Mouse (Mus musculus): Measurements from ENCODE around the gene Prkcb.
"Not testable (repeated sequence)": the region's sequence is repeated elsewhere in the genome, so short reads cannot be mapped to it uniquely, and the experiment has no call there.

Prkcb gene

DNA sequence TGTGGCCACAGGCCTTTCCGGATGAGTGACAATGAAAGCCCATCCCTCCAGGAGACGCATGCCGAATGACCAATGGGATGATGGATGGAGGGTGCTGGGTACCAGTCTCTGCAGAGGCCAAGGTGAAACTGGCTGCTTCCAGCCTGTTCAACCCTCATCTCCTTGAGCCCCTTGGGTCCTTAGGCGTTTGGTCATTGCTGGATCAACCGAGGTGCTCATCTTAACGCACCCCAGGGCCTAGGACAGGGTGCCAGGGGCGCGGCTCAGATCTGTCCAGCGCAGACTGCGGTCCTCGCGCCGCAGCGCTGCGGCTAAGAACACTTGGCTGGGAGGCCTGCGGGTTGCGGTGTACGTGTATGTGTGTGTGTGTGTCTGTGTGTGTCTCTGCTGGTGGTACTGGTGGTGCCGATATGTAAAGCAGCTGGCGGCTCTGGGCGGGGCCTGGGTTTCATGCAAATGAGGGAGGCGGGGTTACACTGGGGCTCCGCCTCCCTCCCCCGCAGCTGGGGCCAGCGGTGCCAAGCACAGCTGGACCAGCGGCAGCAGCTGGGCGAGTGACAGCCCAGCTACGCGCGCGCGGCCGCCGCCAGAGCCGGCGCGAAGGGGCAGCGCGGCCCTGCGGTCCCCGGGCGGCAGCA lies at the start of gene Prkcb:
TSS of gene Prkcb (plus strand) at position 147 of the 638 bp plus-strand sequence.
- DNase-seq, result peak; percentile 74

DNA sequence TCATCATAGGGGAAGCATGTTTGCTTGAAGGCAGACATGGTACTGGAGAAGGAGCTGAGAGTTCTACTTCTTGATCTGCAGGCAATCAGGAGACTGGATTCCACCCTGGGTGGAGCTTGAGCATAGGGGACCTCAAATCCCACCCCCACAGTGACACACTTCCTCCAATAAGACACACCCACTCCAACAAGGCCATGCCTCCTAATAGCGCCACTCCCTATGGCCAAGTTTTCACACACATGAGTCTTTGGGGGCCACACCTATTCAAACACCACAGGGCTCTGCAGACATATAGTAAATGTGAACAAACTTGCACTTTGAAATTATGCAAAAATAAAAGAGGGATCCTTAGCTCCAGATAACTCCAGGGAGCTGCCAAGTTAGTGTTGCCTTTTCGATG lies 49.6 kb upstream of the Prkcb start:
- no peak for DNase-seq

DNA sequence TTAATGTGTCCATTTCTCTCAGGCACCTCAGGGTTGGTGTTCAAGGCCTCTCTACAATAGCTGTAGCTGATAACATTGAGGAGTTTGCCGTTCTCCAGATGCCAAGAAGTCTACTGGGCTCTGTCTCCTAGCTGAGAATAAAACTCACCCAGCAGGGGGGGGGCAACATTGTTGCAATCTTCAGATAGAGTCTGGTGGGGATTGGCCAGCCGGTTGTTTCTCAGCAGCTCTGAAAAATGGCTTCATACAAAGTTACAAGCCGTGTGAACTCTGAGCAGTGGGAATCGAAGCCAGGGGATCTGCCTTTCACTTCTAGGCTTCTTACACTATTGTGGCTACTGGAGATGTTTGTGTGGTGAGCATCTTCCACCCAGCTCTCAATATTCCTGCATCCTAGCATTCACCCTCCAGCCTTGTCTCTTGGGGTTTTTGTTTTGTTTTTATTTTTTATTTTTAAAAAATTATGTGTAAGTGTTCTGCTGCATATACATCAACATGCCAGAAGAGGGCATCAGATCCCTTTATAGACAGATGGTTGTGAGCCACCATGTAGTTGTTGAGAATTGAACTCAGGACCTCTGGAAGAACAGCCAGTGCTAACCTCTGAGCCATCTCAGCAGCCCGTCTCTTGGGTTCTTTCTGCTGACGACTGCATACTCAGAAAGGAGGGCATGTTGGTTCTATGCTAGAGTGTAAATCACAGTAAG lies 48.0 kb upstream of the Prkcb start:
- DNase-seq, result no peak

DNA sequence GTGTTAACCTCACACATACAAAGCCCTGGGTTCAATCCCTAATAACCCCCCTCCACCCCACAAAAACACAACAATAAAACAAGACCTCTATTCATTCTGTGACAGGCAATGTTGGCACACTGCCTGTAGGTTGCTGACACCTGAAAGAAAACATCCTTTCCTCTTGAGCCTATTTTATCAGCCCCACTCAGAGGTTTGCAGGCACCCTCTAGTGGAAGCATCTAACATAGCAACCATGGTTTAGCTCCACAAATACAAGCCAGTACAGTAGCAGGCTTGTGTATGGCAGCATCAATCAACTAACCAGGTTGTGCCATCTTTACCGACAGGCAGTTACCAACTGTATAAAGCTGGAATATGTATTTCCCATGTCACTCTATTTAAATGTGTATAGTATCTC lies 46.3 kb upstream of the Prkcb start:
- peak; percentile 47 for DNase-seq

DNA sequence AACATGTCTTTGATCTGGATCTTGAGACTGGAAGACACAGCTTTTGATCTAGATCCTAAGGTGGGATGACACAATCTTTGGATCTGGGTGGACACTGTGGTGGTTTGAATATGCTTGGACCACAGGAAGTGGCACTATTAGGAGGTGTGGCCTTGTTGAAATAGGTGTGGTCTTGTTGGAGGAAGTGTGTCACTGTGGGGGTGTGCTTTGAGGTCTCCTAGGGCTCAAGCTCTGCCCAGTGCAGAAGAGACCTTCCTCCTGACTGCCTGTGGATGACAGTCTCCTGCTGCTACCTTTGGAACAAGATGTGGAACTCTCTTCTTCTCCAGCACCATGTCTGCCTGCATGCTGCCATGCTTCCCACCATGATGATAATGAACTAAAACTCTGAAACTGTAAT lies 45.8 kb upstream of the Prkcb start:
- DNase-seq, result not testable (repeated sequence)

DNA sequence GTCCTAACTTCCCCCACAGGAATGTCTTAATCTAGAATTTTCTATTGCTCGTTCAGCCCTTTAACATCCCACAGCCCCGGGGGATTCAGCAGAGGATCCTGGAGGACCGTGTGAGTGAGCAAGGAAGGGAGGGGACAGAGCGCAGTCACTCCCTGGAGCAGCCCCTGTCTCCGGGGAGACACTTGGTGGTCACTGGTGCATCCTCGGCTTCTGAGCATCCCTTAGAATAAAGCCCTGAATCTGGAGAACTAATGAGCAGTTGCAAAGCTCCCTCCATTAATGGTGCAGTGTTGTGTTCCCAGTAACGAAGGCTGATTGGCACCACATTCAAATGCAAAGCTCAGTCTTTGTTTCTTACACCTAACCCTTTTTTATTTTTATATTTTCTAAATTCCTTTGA lies 44.4 kb upstream of the Prkcb start:
- no peak for DNase-seq

DNA sequence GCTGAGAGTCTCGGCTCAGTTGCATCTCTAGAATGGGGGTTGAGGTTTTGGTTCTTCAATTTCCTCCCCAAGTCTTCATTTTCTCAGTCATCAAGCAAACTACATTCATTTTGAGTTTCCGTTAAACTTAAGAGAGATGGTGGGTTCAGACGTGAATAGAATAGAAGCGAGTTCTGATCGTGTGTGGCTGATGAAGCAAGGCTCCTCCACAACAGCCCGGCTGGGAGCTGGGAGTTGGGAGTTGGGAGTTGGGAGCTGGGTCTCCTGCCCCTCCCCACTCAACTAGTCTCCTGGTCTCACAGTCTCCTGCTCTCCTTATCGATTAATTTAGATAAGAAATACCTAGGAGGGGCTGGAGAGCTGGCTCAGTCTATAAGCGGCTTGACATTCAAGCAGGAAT lies 44.0 kb upstream of the Prkcb start:
- no peak for DNase-seq

DNA sequence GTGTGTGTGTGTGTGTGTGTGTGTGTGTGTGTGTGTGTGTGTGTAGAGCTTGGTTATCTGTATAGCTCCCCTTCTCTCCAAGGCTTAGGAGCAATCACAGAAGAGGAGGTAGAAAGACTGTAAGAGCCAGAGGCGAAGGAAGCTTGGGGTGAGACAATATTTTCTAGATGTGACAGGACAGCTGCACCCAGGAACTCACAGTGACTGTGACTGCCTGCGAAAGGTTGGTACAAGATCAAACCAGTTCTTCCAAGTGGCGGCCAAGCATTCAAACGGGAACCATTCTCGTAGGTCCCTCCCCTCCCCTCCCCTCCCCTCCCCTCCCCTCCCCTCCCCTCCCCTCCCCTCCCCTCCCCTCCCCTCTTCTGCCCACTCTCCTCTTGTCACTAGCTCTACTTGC lies 42.6 kb upstream of the Prkcb start:
- no peak for DNase-seq

DNA sequence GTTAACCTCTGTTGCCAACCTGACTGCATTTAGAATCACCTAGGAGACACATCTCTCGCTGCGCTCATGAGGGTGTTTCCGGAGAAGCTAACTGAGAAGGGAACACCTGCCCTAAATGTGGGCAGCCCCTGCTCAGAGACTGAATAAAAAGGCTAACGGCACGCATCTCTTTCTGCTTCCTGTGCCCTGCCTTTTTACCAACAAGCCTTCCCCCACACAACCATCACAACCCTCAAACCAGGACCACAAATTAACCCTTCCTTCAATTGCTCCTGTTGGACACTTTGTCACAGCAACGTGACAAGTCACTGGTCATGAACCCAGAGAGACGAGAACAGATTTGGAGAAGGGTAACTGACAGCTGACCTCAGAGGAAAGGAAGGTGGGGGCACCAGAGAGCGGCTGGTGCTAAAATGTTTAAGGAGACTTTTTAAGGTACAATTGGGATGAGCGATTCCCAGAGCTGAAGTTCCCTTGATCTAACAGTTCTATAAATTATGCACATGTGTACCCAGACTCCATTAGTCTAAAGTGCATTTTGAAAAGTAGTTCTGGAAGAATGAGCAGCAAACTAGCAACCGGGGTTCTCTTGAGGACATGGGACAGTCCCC lies 41.2 kb upstream of the Prkcb start:
- no peak for DNase-seq

DNA sequence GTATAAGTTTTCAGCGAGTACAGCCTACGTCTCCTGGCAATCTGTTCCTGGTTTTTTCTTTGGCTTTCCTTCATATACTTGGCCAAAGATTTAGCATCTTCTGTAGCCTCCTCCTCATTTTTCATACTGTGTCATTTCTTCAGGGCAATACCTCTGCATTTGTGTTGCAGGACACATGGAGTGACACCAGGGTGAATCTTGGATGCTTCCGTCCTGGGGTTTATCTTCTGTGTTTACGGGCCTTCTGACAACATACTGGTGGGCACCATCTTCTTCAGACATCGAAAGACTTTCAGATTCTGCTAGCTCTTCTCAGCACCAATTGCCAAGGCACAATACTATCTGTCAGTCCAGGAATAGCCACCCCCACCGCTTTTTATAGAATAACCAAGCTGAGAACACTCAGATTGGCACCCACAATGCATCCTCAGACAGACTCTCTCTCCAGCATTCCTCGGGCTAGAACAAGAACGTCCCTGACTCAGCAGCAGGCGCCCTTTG lies 39.2 kb upstream of the Prkcb start:
- DNase-seq, result no peak

DNA sequence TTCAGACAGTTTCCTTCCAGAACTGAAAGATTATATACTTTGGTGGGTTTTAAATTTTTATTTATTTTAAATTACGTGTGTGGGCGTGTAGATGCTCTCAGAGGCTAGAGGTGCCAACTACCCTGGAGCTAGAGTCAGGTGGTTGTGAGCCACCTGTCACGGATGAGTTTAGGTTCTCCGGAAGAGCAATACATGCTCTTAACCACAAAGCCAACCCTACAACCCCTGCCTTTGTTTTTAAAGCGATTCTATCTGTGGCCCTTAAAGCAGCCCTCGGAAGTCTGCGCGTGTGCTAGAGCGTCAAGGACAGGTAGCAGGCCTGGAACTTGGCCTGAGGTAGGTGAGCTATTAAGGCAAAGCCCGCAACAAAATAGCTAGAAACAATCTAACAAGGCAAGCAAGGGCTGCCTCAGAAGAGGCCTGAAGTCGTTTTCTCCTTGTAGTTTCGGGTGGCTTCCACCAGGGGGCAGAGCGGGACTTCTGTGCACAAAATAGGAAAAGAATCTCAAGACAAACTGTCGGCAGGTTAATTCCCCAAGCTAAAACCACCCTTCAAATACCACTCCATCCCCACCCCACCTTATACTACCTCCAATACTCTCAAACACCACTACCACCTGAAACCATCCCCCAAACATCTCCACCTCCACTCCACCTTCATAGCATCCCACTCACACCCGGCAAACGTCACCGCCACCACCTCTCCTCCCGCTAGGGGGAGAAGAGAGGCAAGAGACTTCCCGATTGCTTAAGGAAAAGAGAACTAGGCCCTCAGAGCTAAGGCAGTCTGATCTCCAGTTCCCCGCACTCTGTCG lies 37.1 kb upstream of the Prkcb start:
- peak; percentile 79 for DNase-seq

DNA sequence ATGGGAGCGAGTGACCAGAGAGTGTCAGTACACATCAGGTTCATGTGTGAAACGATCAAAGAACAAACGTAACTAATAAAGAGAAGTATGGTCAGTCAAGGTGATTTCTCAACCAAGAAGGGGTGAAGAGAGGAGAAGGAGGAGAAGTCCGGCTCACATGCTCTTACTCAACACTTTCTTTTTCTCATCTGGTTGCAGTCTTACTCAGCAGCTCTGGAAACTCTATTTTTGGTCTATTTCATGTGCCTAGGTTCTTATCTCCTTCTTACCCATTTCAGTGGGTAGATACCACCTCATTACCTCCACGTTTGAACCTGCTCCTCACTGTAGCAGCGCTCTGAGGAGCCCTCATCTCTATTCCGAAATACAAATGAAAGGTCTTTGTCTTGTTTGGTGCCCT lies 31.8 kb upstream of the Prkcb start:
- no peak for DNase-seq

DNA sequence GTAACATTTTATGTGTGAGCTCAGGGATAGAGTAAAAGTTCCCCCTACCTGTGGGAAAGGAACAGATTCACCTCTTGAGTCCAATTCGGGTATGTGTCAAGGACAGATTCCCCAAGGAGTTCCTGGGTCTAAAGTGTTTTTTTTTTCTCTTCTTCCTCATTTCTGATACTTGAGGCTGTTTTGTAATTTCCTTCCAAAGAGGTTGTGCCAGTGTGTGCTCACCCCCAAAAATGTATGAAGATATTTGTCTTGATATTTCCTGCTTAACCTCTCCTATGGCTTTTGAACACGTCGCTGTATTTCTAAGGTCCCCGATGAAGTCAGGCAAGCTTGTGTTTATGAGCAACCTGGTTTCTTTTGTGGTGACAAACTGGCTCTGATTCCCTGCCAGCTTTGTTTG lies 30.0 kb upstream of the Prkcb start:
- no peak for DNase-seq

DNA sequence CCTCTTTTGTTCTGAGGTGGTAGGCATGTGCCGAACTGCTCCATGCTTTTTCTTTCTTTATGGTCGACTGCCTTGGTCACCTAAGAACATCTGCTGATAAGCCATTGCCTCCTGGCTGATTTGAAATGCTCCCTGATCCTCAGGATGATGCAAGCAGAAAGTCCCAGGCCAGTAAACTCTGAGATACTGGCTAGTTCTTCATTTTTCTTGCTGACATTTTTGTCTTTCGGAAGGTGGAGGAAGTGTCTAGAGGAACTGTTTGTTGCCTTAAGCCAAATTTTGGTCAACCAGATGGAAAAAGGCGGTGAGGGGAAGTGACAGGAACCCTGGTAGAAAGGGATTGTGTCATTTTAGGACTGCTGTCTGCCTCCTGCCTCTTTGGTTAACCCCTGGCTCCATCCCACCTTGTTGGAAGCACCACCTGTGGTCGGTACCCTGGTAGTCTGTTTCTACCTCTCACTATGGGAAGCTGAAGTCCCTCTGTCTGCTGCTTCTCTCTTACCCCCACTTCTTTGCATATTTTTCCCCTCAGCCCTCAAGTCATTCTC lies 28.4 kb upstream of the Prkcb start:
- no peak for DNase-seq

DNA sequence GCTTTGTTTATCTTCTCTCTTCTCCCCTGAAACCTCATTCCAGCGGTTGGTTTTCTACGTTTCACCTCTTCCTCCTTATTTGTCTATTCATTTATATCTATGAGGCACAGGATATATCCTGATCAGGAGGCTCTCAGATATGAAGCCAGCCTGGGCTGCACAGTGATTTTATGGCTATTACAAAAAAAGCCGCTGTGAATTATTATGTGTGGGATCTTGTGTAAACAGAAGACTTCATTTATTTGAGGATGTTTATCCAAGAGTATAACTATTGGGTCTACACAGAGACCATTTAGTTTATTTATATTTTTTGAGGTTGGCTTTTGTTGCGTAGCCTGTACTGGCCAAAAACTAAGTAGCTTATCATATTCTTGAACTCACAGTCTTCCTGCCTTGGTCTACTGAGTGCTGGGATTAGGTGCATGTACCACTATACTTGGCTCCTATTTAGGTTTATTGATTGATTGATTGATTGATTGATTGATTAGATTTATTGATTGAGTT lies 19.5 kb upstream of the Prkcb start:
- DNase-seq, result no peak

DNA sequence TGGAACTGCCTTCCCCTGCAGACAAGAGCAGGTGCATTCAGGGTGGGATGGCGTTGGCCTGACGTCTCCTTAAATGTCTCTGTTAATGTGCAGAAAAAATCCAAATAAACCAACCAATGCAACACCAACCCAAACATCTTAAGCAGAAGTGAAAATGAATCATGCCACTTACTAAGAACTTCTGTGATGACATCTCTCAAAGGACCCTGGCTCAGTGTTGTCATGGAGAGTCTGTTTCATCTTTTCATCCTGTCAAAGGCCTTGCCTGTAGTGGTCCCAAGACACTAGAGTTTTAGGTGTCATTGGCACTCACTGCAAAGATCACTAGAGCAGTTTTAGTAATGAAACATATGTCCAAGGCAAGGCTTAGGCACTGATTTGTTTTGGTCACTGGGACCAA lies 16.2 kb upstream of the Prkcb start:
- DNase-seq, result no peak

DNA sequence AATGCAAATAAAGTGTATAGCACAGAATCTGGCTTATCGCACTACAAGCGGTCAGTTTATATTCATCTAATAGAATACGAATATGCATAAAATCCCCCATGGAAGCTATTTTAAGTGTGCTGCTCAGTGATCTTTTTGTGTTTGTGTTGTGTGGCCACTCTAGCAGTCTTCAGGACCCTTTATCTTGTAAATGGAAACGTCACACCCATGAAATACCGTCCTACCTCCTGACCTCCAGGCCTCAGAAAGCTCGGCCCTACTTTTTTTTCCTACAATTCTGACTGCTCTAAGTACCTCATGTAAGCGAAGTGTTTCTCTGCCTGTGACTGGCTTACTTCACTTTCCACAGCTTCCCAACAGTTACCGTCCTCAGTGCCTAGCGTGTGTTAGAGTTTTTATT lies 9.0 kb upstream of the Prkcb start:
- no peak for DNase-seq

DNA sequence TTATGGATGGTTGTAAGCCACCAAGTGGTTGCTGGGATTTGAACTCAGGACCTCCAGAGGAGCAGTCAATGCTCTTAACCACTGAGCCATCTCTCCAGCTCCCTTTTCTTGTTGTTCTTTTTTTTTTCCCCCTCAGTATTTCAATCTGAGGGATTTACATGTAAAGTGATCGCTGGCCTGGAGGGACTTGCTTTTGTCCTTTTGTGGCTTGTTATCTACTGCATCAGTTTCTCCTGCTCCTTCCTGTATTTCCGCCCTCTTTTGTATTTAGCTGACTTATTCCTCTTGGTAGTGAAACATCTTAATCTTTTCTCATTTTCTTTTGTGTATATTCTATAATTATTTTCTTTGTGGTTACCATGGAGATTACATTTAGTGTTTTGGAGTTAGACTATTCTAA lies 8.2 kb upstream of the Prkcb start:
- DNase-seq, result no peak

DNA sequence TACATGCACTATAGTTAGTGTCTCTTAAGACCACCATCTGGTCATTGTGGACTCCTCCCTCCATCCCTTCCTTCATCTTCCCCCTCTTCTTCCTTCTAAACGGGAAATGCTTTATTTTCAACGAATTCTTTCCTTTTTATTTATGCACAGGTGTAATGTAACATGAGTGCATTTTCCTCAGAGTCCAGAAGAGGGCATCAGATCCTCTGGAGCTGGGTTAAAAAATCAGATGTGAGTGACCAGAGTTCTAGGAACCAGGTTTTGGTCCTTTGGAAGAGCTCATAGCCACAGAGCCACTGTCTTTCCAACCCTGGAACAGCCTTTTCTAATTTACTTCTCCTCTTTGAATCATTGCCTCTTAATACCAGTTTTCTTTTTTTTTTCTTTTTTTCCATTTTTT lies 6.0 kb upstream of the Prkcb start:
- no peak for DNase-seq

DNA sequence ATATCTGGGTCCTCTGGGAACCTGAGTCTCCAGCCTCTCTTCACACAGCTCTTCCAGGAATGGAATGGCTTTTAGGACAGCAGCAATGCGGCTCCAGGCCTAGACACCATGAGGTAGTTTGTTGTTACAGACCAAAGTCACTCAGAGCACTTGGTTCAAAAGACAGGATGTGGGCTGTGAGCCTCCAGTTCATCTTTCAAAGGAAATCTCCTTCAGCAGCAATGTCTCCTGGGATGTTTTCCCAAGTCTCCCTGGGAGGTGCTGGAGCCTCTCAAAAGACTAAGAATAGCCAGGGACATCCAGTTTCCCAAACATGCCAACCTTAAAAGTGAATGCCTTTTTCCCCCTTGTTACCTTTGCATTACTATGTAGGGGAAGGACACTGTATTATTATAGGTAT lies 1.3 kb upstream of the Prkcb start:
- DNase-seq, result no peak

DNA sequence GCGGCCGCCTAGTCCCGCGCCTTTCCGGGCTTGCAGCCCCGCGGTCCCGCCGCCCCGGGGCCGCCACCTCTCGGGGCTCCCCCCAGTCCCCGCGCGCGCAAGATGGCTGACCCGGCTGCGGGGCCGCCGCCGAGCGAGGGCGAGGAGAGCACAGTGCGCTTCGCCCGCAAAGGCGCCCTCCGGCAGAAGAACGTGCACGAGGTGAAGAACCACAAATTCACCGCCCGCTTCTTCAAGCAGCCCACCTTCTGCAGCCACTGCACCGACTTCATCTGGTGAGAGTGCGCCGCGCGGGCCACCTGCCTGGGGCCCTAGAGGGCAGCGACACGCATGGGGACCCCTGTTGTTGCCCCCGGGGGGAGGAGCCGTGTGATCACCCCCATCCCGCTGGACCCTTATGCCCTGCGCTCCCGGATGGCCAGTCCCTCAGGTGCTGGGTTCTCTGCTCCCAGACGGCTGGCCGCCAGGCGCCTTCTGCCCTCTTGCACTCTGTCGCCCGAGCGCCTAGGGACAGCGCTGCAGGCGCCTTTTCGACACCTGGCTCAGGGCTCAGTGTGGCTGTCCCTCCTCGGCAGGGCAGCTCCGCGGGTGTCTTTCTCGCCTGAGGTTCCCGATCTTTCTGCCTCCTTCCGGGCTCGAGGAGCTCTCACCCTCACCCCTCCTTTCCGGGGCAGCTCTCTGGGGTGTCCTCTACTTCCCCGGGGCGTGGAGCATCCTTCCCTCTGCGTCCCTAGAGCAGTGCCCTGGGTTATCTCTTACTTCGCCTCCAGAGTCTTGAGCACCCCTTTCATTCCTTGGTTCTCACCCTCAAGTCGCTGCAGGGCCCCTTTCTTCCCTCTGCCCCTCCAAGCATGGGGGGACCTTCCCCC lies 926 bp downstream of the Prkcb start:
- peak; percentile 15 for DNase-seq

DNA sequence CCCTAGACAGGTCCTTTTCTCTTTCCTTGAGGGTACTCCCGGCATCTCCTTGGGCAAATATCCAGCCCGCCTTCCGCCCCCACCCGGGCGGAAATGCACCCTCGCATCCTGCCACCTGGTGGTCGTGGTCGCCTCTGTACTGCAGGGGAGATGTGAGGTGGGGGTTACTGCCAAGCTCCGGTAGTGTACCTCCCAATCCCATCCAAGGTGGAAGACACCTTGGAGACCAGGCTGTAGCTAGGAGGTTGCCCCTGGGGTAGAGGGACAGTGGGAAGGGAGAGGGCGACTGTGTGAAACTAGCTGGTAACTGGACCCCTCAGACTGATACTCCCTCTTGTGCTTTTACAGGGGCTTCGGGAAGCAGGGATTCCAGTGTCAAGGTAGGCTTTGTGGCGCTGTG lies 1.6 kb downstream of the Prkcb start:
- peak; percentile 22 for DNase-seq
